In the genomic region with DNA sequence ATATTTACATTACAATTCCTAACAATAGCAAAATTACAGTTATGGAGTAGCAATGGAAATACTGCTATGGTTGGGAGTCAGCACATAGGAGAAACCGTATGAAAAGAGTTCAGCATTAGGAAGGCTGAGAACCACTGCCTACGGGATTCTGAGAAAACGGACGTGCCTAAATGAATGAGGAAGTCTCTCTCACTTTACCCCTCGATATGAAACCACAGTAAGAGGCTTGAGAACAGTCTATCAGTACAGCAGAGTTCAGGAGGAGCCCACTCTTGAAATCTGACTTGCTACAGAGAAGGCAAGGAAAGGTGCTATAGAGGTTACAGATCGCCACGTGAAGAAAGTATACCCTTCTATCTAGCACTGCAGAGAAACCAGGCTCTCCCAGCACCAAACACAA, we compare ENCODE assay signal across 26 mouse cellular contexts. TPM values are rescaled to one million over a fixed set of nuclear protein-coding genes. Genes with fewer than 3 reads are reported as not detected.
DNase-seq lines count a peak whose midpoint lies in the region; ATAC-seq and TF ChIP-seq lines count a peak whose summit lies in the region.
"Had no signal": no experiment of that assay in that cellular context is flagged by ENCODE, and none has a peak within 500 bp of the region (broad histone marks: within the 10 kb centered on the region; RNA-seq: fewer than 3 reads in every experiment).

No protein-coding gene starts in this region.

- no peak for TF ChIP-seq CTCF in G1E (IDR thresholded peaks at IDR 0.05; ENCODE audit: low read depth, low read length)
- no peak for TF ChIP-seq CTCF in bone marrow macrophage, adult 2 months (IDR thresholded peaks at IDR 0.05; ENCODE audit: low read depth, low read length)

- ATAC-seq in G1E (ENCODE audit: extremely low read depth, insufficient number of reproducible peaks, low FRiP score, poor library complexity, severe bottlenecking) = no peak
- peak; percentile 96 for ATAC-seq in megakaryocyte, adult 5-6 weeks (ENCODE audit: poor library complexity, severe bottlenecking)
- ATAC-seq: CD4-positive, CD25-positive, alpha-beta regulatory T cell, adult 4 months; forebrain, embryonic 14.5 days had no signal

- peaks cover 37% of the 10 kb centered on the region for H3K36me3 ChIP-seq in G1E (replicated peaks)
- peaks cover 11% of the 10 kb centered on the region for H3K36me3 ChIP-seq in splenic B cell, adult 2 months (ENCODE audit: control insufficient read depth, insufficient read depth, low read length, poor library complexity, severe bottlenecking)

- H3K9me3 ChIP-seq in G1E (replicated peaks) = no peaks in the 10 kb centered on the region
- H3K9me3 ChIP-seq: embryonic facial prominence, embryonic 15.5 days; forebrain, embryonic 10.5 days; heart, embryonic 10.5 days; heart, embryonic 15.5 days; hindbrain, embryonic 10.5 days had no signal

- peak overlapping the region; percentile 34 for H3K27ac ChIP-seq in bone marrow macrophage, adult 2 months (ENCODE audit: insufficient read depth, low read depth, low read length)
- H3K27ac ChIP-seq: embryonic facial prominence, embryonic 15.5 days; forebrain, embryonic 10.5 days; heart, embryonic 10.5 days; heart, embryonic 15.5 days; hindbrain, embryonic 10.5 days; hindbrain, embryonic 14.5 days had no signal

- no peaks in the 10 kb centered on the region for H3K27me3 ChIP-seq in G1E (ENCODE audit: insufficient read depth, low read length)
- H3K27me3 ChIP-seq in splenic B cell, adult 2 months (ENCODE audit: control insufficient read depth, insufficient read depth, low read length, poor library complexity, severe bottlenecking) = no peaks in the 10 kb centered on the region
- H3K27me3 ChIP-seq: embryonic facial prominence, embryonic 15.5 days; heart, embryonic 15.5 days had no signal

- TF ChIP-seq POLR2A in bone marrow macrophage, adult 2 months (IDR thresholded peaks at IDR 0.05; ENCODE audit: borderline replicate concordance, low read depth, low read length) = no peak

- peaks cover 7% of the 10 kb centered on the region; the same call in 1 of the 2 replicates for H3K4me1 ChIP-seq in G1E (ENCODE audit: insufficient read depth, low read depth, low read length)
- peaks cover 6% of the 10 kb centered on the region for H3K4me1 ChIP-seq in bone marrow macrophage, adult 2 months (ENCODE audit: control insufficient read depth, insufficient read depth, low read length)
- H3K4me1 ChIP-seq: embryonic facial prominence, embryonic 15.5 days; forebrain, embryonic 10.5 days; heart, embryonic 10.5 days; hindbrain, embryonic 10.5 days had no signal

- peak; percentile 3 for DNase-seq in G1E (ENCODE audit: low spot score)
- DNase-seq in splenic B cell, adult 2 months (ENCODE audit: low read depth, low spot score) = peak; percentile 10
- no peak for DNase-seq in kidney, adult 11 months
- no peak for DNase-seq in testis, postnatal 10 days (ENCODE audit: low spot score)
- no peak for DNase-seq in yolk sac, embryonic 10.5 days (ENCODE audit: low spot score)
- DNase-seq: adrenal gland, adult 2 months; adrenal gland, postnatal 25 days; cerebellum, adult 2 months; cerebellum, postnatal 10 days; embryo, embryonic 11 days; gastrocnemius, postnatal 36 days; heart, adult 18-20 months; heart, postnatal 14 days had no signal

- H3K4me3 ChIP-seq in G1E (ENCODE audit: low read depth, low read length) = no peak overlapping the region
- no peak overlapping the region for H3K4me3 ChIP-seq in bone marrow macrophage, adult 2 months (ENCODE audit: insufficient read depth, low read length)
- H3K4me3 ChIP-seq: embryonic facial prominence, embryonic 15.5 days; erythroblast, embryonic 14.5 days; forebrain, embryonic 10.5 days; heart, embryonic 10.5 days; heart, embryonic 15.5 days; hindbrain, embryonic 10.5 days had no signal

RNA-seq across cellular contexts. Expression of gene Chmp2b, which starts 13.6 kb away (rescaled TPM):
- 42.5 and 45.7 TPM in 2 replicates for total RNA-seq in G1E (2014; fragmentation: Nextera tagmentation)
- 38.2 and 46.5 TPM in 2 replicates for total RNA-seq in G1E (2017)
- 23.8 and 27.1 TPM in 2 replicates for polyA plus RNA-seq in G1E (2012)
- 72.6 and 84.3 TPM in 2 replicates for polyA plus RNA-seq in bone marrow macrophage, adult 2 months (2012; ENCODE audit: insufficient read depth, insufficient read length, missing spikeins)
- 77.8 and 92.2 TPM in 2 replicates for total RNA-seq in megakaryocyte, adult 5-6 weeks (2015)
- total RNA-seq in megakaryocyte, adult 5-6 weeks (2017) = 50.5 and 53.0 TPM in 2 replicates

RNA-seq across cellular contexts. Expression of gene Pou1f1, which starts 28.6 kb away (rescaled TPM):
- not detected in 2 replicates for total RNA-seq in G1E (2014; fragmentation: Nextera tagmentation)
- 0.05 TPM in 1 of 2 replicates, not detected in the other for total RNA-seq in G1E (2017)
- not detected in 2 replicates for polyA plus RNA-seq in G1E (2012)
- not detected in 2 replicates for polyA plus RNA-seq in bone marrow macrophage, adult 2 months (2012; ENCODE audit: insufficient read depth, insufficient read length, missing spikeins)
- total RNA-seq in megakaryocyte, adult 5-6 weeks (2015) = not detected in 2 replicates
- not detected in 2 replicates for total RNA-seq in megakaryocyte, adult 5-6 weeks (2017)
- total RNA-seq: adrenal gland, adult 2 months; adrenal gland, postnatal 25 days; gastrocnemius, adult 8-10 months; gastrocnemius, postnatal 36 days; heart, adult 18-20 months; heart, postnatal 14 days had no signal
- polyA plus RNA-seq: adrenal gland, adult 2 months; CD4-positive, CD25-positive, alpha-beta regulatory T cell, adult 4 months; cerebellum, adult 2 months; embryonic facial prominence, embryonic 11.5 days; embryonic facial prominence, embryonic 15.5 days; erythroblast, embryonic 14.5 days; forebrain, embryonic 10.5 days; forebrain, embryonic 14.5 days; heart, embryonic 10.5 days; heart, embryonic 15.5 days; hindbrain, embryonic 10.5 days; hindbrain, embryonic 14.5 days had no signal

Comparison
In these comparisons a context has a peak if more than half of its experiments do, and no peak if none do; other contexts are left out.
1. DNase-seq: peak in G1E (single experiment) and splenic B cell, adult 2 months (single experiment); none in kidney, adult 11 months (single experiment), testis, postnatal 10 days (single experiment) and yolk sac, embryonic 10.5 days (single experiment).